Comparison of ENCODE assay signal across 31 mouse cellular contexts in genomic region chr8:104809436-104809835, GRCm38 (mm10). TPM values are rescaled to one million over a fixed set of nuclear protein-coding genes. Genes with fewer than 3 reads are reported as not detected.
"Had no signal": no experiment of that assay in that cellular context is flagged by ENCODE, and none has a peak within 500 bp of the region (broad histone marks: within the 10 kb centered on the region; RNA-seq: fewer than 3 reads in every experiment).

No protein-coding gene starts in this region.

- H3K4me1 ChIP-seq: kidney, embryonic 15.5 days; lung, embryonic 15.5 days had no signal

- H3K9ac ChIP-seq: kidney, embryonic 15.5 days; liver, embryonic 14.5 days; lung, embryonic 15.5 days had no signal

- H3K9me3 ChIP-seq: kidney, embryonic 15.5 days; lung, embryonic 15.5 days had no signal

- H3K36me3 ChIP-seq: kidney, embryonic 15.5 days; lung, embryonic 15.5 days had no signal

- H3K4me2 ChIP-seq: kidney, embryonic 15.5 days; liver, embryonic 11.5 days; lung, embryonic 15.5 days; midbrain, embryonic 11.5 days had no signal

- DNase-seq: kidney, adult 8-10 months; kidney, postnatal 10 days; kidney, postnatal 36 days; layer of hippocampus, postnatal 36 days; lung, adult 18-20 months; lung, postnatal 10 days; lung, postnatal 4 days; midbrain, embryonic 14.5 days; right cerebral cortex, adult 18-20 months; right cerebral cortex, postnatal 14 days; right cerebral cortex, postnatal 4 days; spleen, adult 18-20 months; thymus, adult 18-20 months; thymus, postnatal 36 days had no signal

- H3K27ac ChIP-seq: kidney, embryonic 15.5 days; left cerebral cortex, adult 2 months; liver, embryonic 14.5 days; lung, embryonic 15.5 days had no signal

- H3K27me3 ChIP-seq: kidney, embryonic 15.5 days; lung, embryonic 15.5 days had no signal

- H3K4me3 ChIP-seq: kidney, embryonic 15.5 days; left cerebral cortex, adult 2 months; lung, embryonic 15.5 days had no signal

RNA-seq across cellular contexts. Expression of gene Ces2b, which starts 21.9 kb away (rescaled TPM):
- total RNA-seq: megakaryocyte-erythroid progenitor cell, adult 5-6 weeks had no signal
- polyA plus RNA-seq: liver, embryonic 11.5 days had no signal

RNA-seq across cellular contexts. Expression of gene Ces2c, which starts 37.4 kb away (rescaled TPM):
- total RNA-seq: layer of hippocampus, adult 8-10 months; layer of hippocampus, postnatal 10 days; layer of hippocampus, postnatal 36 days; left cerebral cortex, adult 2 months; left cerebral cortex, postnatal 10 days; left cerebral cortex, postnatal 36 days; megakaryocyte progenitor cell, adult 5-6 weeks; megakaryocyte-erythroid progenitor cell, adult 5-6 weeks; midbrain, postnatal 0 days had no signal
- polyA plus RNA-seq: limb, embryonic 11.5 days; liver, embryonic 11.5 days; lung, embryonic 15.5 days; midbrain, embryonic 11.5 days; midbrain, embryonic 14.5 days; midbrain, postnatal 0 days; neural tube, embryonic 11.5 days; neural tube, embryonic 14.5 days; testis, adult 2 months had no signal
